Mouse (Mus musculus): ENCODE measurements around the gene Actr6.

- TF ChIP-seq CTCF (IDR thresholded peaks at IDR 0.05; ENCODE audit: low read depth), result no peak
- TF ChIP-seq EP300 (IDR thresholded peaks at IDR 0.05; ENCODE audit: low read depth), result no peak
Measured at GRCm38 (mm10) chr10:89776029-89776428, 43.9 kb upstream of the Actr6 start.

Data from heart, postnatal 0 days (tissue).